Mouse (Mus musculus) embryonic facial prominence, embryonic 14.5 days (tissue): ENCODE measurements around the gene Best1. TPM values are rescaled to one million over a fixed set of nuclear protein-coding genes. Genes with fewer than 3 reads are reported as not detected.

Source experiments
- ATAC-seq: fragments of 200-750 bp; cut with Nextera tagmentation; 2 replicates; pipeline ENCODE4 v1.8.0; 2017; ENCODE audit warnings: low read depth, moderate number of reproducible peaks, moderate TSS enrichment
- DNase-seq: peaks from one replicate; pipeline ENCODE4 v3.0.0-alpha.2; 2015; ENCODE audit warnings: low spot score
- H3K27ac ChIP-seq: fragments of 300-500 bp; sonication (generic); replicated peaks from 2 replicates; pipeline ENCODE4 v1.5.1; 2014; ENCODE audit warnings: low read depth, mild to moderate bottlenecking, low read length, moderate library complexity
- H3K27me3 ChIP-seq: fragments of 300-500 bp; sonication (generic); replicated peaks from 2 replicates; pipeline ENCODE4 v1.6.1; 2014; ENCODE audit warnings: low read length; ENCODE audit not compliant: control insufficient read depth, insufficient read depth
- H3K36me3 ChIP-seq: fragments of 300-500 bp; sonication (generic); 2 replicates; pipeline ENCODE4 v1.6.1; 2014; ENCODE audit warnings: low read length, mixed read lengths; ENCODE audit not compliant: control insufficient read depth, insufficient read depth
- H3K4me1 ChIP-seq: fragments of 300-500 bp; sonication (generic); 2 replicates; pipeline ENCODE4 v1.6.1; 2014; ENCODE audit warnings: antibody characterized with exemption, low read length; ENCODE audit not compliant: control insufficient read depth, insufficient read depth
- H3K4me2 ChIP-seq: fragments of 300-500 bp; sonication (generic); 2 replicates; pipeline ENCODE4 v1.6.1; 2014; ENCODE audit warnings: low read depth, mild to moderate bottlenecking, low read length, moderate library complexity, mixed read lengths
- H3K4me3 ChIP-seq: fragments of 300-500 bp; sonication (generic); 2 replicates; pipeline ENCODE4 v1.5.1; 2014; ENCODE audit warnings: low read depth, mild to moderate bottlenecking, low read length
- H3K9ac ChIP-seq: fragments of 300-500 bp; sonication (generic); 2 replicates; pipeline ENCODE4 v1.6.1; 2014; ENCODE audit warnings: low read depth, mild to moderate bottlenecking, low read length, moderate library complexity, mixed read lengths
- H3K9me3 ChIP-seq: fragments of 300-500 bp; sonication (generic); 2 replicates; pipeline ENCODE4 v1.6.1; 2016; ENCODE audit warnings: low read length; ENCODE audit not compliant: control insufficient read depth
- WGBS: fragments of 180-500 bp; shearing (Covaris S2); extraction: QIAGEN DNeasy Blood & Tissue Kit; methylation state at CpG from one replicate; pipeline ENCODE4 v1.1.7; 2014; 5-methylcytosine and 5-hydroxymethylcytosine counted together
- polyA plus RNA-seq: library from polyadenylated mRNA; unstranded; fragments of >200 nt; fragmentation: Nextera tagmentation; extraction: Ambion mirVana; gene quantifications from 2 replicates; pipeline ENCODE4 v1.2.1, GENCODE M21; 2014

Best1 gene
- polyA plus RNA-seq, 1 experiment from 2014 or later: 1.5 TPM

DNA sequence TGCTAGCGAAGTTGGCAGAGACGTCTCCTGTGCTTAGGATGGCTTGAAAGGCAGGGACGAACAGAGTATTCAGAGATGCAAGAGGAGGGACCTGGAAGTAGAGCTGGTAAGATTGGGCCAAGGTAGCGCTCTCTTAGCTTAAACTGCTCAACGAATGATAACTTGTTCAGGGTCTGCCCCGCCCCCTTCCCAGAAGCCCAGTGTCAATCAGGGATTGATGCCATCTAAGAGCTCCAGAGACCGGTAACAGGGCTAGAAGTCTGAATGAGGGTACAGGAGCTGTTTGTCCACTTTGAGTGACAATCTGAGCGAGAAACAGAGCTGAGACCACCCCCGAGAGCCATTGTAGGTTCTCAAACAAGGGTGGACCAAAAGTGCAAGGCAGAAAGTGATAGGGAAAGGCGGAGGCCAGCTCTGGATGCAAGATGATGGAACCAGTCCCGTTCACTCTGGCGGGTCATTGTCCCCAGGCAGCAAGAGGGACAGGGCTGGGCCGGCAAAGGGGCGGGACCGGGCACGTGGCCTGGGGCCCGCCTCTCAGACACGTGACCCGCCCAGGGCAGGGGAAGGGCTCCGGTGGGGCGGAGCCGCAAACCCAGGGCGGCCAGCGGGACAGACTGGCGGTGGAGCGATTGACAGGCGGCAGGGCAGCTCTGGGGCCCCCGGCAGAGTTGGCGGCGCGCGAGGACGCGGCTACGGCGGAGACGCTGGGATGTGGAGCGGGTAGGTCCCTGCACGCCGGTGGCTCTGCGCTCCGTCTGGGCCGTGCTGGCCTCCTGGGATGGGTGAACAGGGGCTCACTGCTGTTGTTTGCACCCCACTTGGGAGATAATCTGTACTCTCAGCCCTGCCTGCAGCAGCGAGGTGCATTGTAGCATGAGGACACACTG, 16.4 kb upstream of the Best1 start:
- H3K27ac ChIP-seq: peak overlapping the region; percentile 64
- H3K4me2 ChIP-seq: peak overlapping the region; percentile 83
- 6% methylated on average over 37 of the region's 44 CpGs for WGBS
- no peaks in the 10 kb centered on the region for H3K9me3 ChIP-seq
- ATAC-seq: peak; percentile 92
- H3K36me3 ChIP-seq: no peaks in the 10 kb centered on the region
- peak overlapping the region; percentile 65 for H3K4me3 ChIP-seq
- peak; percentile 92 for DNase-seq
- peak overlapping the region; percentile 79 for H3K9ac ChIP-seq
- no peaks in the 10 kb centered on the region for H3K27me3 ChIP-seq
- H3K4me1 ChIP-seq: peaks cover 49% of the 10 kb centered on the region

DNA sequence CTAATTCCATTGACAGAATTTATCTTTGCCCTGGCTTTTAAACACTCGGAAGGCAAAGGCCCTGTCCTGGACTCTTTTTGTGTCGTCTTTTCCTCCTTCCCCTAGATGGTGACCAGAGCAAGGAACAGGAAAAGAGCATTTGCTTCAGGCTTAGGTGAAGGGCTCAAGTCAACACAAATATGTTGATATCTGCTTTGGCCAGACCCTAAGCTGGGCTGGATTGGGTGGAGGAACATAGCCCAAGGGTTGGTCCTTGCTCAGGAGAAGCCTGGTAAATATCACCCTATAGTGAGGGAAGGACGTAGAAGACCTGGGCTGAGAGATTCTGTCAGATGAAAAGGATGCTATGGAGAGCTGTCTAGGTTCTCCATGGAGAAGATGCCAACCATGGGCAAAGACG, 14.7 kb upstream of the Best1 start:
- Histone ChIP-seq H3K27ac (no peak overlapping the region), H3K9me3 (no peaks in the 10 kb centered on the region), H3K4me1 (peaks cover 47% of the 10 kb centered on the region), H3K36me3 (no peaks in the 10 kb centered on the region), H3K9ac (no peak overlapping the region), H3K27me3 (no peaks in the 10 kb centered on the region), H3K4me3 (no peak overlapping the region), H3K4me2 (no peak overlapping the region)
- ATAC-seq (no peak), DNase-seq (no peak)
- 87% methylated on average over 4 of the region's 4 CpGs for WGBS

DNA sequence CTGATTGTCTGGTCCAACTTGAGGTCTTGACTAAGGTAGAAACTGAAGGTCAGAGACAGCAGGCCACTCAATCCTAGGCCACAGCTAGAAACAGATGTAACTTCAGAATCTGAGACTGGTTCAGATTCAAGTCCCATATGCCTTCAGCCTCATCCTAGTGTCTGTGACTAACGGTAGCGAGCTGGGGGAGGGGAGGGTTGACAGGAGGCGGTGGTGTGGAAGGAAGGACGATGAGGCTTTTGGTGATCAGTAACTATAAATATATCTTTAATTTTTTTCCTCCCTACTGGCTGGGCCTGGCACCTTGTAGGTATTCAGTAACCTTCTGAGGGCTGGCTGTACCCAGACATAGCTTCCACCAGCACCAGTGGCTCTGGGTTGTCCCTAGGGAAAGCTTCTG, 14.0 kb upstream of the Best1 start:
- H3K36me3 ChIP-seq: no peaks in the 10 kb centered on the region
- ATAC-seq: no peak
- no peak overlapping the region for H3K4me3 ChIP-seq
- H3K27ac ChIP-seq: no peak overlapping the region
- no peaks in the 10 kb centered on the region for H3K27me3 ChIP-seq
- H3K9ac ChIP-seq: no peak overlapping the region
- H3K9me3 ChIP-seq: no peaks in the 10 kb centered on the region
- DNase-seq: no peak
- H3K4me1 ChIP-seq: peaks cover 44% of the 10 kb centered on the region
- WGBS: 69% methylated on average over 4 of the region's 4 CpGs
- no peak overlapping the region for H3K4me2 ChIP-seq

DNA sequence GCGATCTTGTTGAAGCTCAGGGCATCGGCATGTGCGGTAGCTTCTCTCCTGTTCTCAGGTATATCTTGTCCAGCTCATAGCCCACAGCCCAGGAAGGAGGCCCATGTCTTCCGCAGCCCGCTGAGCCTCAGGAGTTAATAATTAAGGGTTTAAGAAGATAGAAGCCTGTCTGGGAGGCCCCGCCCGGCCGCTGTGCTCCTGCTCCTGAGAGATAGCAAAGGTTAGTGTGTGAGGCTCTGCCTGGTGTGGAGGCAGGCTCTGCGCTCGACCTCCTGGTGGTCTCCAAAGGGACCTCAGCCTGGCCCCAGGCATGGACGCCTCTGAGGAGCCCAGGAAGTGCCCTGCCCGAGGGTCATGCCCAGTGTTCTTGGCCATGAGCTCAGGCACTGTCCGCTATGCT, 13.4 kb upstream of the Best1 start:
- Histone ChIP-seq H3K36me3 (no peaks in the 10 kb centered on the region), H3K9me3 (no peaks in the 10 kb centered on the region), H3K9ac (no peak overlapping the region), H3K4me1 (peaks cover 44% of the 10 kb centered on the region), H3K4me2 (no peak overlapping the region), H3K4me3 (no peak overlapping the region), H3K27me3 (no peaks in the 10 kb centered on the region), H3K27ac (peak overlapping the region; percentile 92; the same call in 1 of the 2 replicates)
- 63% methylated on average over 13 of the region's 13 CpGs for WGBS
- no peak for ATAC-seq
- no peak for DNase-seq

DNA sequence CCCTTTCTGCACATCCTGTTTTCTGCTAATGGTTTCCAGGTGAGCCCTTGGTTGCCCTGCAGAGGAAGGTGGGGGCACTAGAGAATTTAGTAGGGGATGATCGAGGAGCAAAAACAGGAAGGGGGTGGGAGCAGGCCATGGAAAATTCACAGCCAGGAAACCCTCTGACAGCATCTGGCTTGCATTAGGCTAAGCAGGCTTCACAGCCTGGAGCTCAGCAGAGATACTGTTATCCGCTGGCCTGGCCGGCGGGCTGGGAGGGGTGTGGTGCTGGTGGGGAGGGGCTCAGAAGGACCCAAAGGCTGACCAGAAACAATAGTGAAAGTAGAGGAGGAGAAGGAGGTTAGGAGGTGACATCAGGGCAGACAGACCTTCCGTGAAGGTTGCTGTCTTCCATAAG, 12.5 kb upstream of the Best1 start:
- peak; percentile 56 for ATAC-seq
- Histone ChIP-seq H3K4me2 (no peak overlapping the region), H3K27me3 (no peaks in the 10 kb centered on the region), H3K9ac (no peak overlapping the region), H3K4me3 (no peak overlapping the region), H3K36me3 (no peaks in the 10 kb centered on the region), H3K4me1 (peaks cover 37% of the 10 kb centered on the region), H3K27ac (peak overlapping the region; percentile 92), H3K9me3 (no peaks in the 10 kb centered on the region)
- peak; percentile 92 for DNase-seq
- WGBS: 20% methylated on average over 5 of the region's 5 CpGs

DNA sequence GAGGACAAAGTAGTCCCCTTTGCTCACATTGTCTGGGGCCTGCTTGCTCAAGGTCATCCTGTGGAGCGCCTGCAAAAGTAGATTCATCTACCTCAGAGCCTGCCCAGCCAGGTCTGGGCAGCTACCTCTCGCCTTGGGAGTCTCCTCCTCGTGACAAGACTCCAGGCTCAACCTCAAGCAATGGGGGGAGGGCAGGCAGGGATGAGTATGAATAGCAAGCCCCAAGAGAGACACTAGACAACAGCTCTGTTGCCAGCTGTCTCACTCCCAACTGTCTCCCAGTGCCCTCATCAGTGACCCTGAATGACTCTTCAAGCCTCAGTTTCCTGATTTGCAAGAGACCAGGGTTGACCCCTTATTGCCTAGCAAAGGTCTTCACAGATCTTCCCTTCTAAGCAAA, 11.9 kb upstream of the Best1 start:
- Histone ChIP-seq H3K36me3 (no peaks in the 10 kb centered on the region), H3K4me3 (no peak overlapping the region), H3K9me3 (no peaks in the 10 kb centered on the region), H3K9ac (no peak overlapping the region), H3K27ac (peak overlapping the region; percentile 92), H3K4me2 (peak overlapping the region; percentile 13; the same call in 1 of the 2 replicates), H3K4me1 (peaks cover 35% of the 10 kb centered on the region), H3K27me3 (no peaks in the 10 kb centered on the region)
- WGBS: 11% methylated on average over 3 of the region's 3 CpGs
- DNase-seq: peak; percentile 46
- ATAC-seq: no peak

DNA sequence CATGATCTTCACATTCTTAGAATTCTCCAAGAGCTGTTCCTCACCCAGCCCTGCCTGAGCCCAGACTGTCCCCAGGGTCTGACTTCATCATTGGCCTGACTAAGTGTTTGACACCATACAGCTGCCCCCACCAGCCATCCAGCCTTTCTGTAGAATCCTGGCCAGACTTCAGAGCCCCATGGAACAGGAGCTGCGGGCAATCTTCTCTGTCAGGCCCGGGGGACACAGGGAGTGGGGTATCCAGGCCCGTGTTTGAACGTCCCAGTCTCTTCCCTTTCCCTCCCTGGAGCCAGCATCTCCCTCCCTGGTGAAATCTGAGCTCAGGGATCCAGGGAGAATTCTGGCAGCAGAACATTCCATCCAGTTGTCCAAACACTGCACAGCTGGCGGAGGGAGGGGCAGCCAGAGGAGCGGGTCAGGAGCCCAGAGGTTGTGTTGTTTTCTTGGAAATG, 11.4 kb upstream of the Best1 start:
- ATAC-seq (peak; percentile 72), DNase-seq (peak; percentile 89)
- H3K9me3 ChIP-seq: no peaks in the 10 kb centered on the region
- H3K9ac ChIP-seq: no peak overlapping the region
- H3K4me3 ChIP-seq: no peak overlapping the region
- H3K27me3 ChIP-seq: no peaks in the 10 kb centered on the region
- WGBS: 4% methylated on average over 6 of the region's 6 CpGs
- H3K4me2 ChIP-seq: peak overlapping the region; percentile 13; the same call in 1 of the 2 replicates
- H3K36me3 ChIP-seq: no peaks in the 10 kb centered on the region
- H3K27ac ChIP-seq: peak overlapping the region; percentile 92
- H3K4me1 ChIP-seq: peaks cover 35% of the 10 kb centered on the region

DNA sequence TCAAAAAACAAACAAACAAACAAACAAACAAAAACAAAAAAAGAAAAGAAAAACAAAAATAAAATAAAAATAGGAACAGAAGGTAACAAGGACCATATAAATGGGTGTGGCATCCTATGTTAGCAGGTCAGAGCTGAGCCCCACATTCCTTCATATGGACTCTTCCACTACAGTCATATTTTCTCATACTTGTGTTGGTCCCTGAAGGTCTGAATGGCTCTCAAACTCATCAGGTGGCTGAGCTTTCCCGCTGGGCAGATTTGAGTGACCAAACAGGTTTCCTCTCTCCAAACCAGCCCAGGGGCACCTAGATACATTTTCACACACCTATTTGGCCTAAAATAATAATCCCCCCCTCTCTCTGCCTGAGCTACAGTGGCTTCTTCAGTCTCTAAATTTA, 10.0 kb upstream of the Best1 start:
- WGBS: 80% methylated on average over 1 of the region's 1 CpGs
- H3K27ac ChIP-seq: no peak overlapping the region
- H3K36me3 ChIP-seq: no peaks in the 10 kb centered on the region
- ATAC-seq (no peak), DNase-seq (no peak)
- H3K9me3 ChIP-seq: no peaks in the 10 kb centered on the region
- H3K4me2 ChIP-seq: no peak overlapping the region
- H3K4me3 ChIP-seq: no peak overlapping the region
- H3K27me3 ChIP-seq: no peaks in the 10 kb centered on the region
- H3K9ac ChIP-seq: no peak overlapping the region
- peaks cover 30% of the 10 kb centered on the region for H3K4me1 ChIP-seq

DNA sequence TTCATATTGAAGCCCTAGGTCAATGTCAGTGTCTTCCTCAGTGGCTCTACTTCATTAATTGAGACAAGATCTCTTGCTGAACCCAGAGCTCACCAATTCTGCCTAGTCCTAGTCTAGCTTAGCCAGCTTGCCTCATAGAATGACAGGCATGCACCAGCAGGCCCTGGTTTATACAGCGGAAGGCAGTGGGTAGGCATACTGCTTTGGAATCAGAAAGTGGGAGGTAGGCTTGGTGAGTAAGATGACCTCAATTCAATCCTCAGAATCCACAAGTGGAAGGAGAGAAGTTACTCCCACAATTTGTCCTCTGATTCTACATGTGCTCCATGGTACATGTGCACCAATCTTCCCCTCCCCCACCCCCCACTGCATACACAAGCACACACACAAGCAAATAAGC, 2.3 kb upstream of the Best1 start:
- Histone ChIP-seq H3K36me3 (no peaks in the 10 kb centered on the region), H3K27ac (no peak overlapping the region), H3K9ac (no peak overlapping the region), H3K27me3 (no peaks in the 10 kb centered on the region), H3K4me2 (no peak overlapping the region), H3K4me1 (no peaks in the 10 kb centered on the region), H3K9me3 (no peaks in the 10 kb centered on the region), H3K4me3 (no peak overlapping the region)
- no peak for DNase-seq
- 87% methylated on average over 1 of the region's 1 CpGs for WGBS
- no peak for ATAC-seq
